Mouse (Mus musculus) MEL (cell line): ENCODE measurements around the gene Foxj1. TPM values are rescaled to one million over a fixed set of nuclear protein-coding genes. Genes with fewer than 3 reads are reported as not detected.

Experiments
- DNase-seq: peaks from one replicate; pipeline ENCODE4 v3.0.0; 2011; ENCODE audit warnings: low read depth, low spot score
- H3K27ac ChIP-seq: 2 replicates; pipeline ENCODE4 v1.5.1; 2012; ENCODE audit warnings: low read depth, mild to moderate bottlenecking, control low read depth, low read length, moderate library complexity; ENCODE audit not compliant: control insufficient read depth
- H3K27me3 ChIP-seq, 2 experiments: fragments of 150-350 bp in 1 of 2; sonication (generic) in 1 of 2; 2 replicates each; pipeline ENCODE4 v1.6.1; 2012; ENCODE audit warnings: low read length in 2 of 2, mild to moderate bottlenecking in 2 of 2, improper control_type of control experiment in 1 of 2, moderate library complexity in 1 of 2; ENCODE audit not compliant: insufficient read depth in 2 of 2, control insufficient read depth in 1 of 2
- H3K36me3 ChIP-seq, 2 experiments: 2 replicates each; pipeline ENCODE4 v1.6.1; 2012 to 2014; ENCODE audit warnings: low read length in 2 of 2, improper control_type of control experiment in 1 of 2, inconsistent platforms in 1 of 2, mild to moderate bottlenecking in 1 of 2; ENCODE audit not compliant: insufficient read depth in 2 of 2, control insufficient read depth in 1 of 2
- H3K4me1 ChIP-seq, 2 experiments: fragments of 150-350 bp in 1 of 2; sonication (generic) in 1 of 2; 2 replicates each; pipeline ENCODE4 v1.6.1; 2012; ENCODE audit warnings: low read length in 2 of 2, improper control_type of control experiment in 1 of 2, mild to moderate bottlenecking in 1 of 2; ENCODE audit not compliant: insufficient read depth in 2 of 2, control insufficient read depth in 1 of 2
- H3K4me3 ChIP-seq, 2 experiments: fragments of 150-350 bp in 1 of 2; sonication (generic) in 1 of 2; 2 replicates each; pipeline ENCODE4 v1.5.1; 2012; ENCODE audit warnings: low read depth in 2 of 2, low read length in 2 of 2, mild to moderate bottlenecking in 2 of 2, moderate library complexity in 2 of 2, control low read depth in 1 of 2, improper control_type of control experiment in 1 of 2; ENCODE audit not compliant: control insufficient read depth in 1 of 2, insufficient read depth in 1 of 2
- H3K79me2 ChIP-seq: 2 replicates; pipeline ENCODE4 v1.6.1; 2012; ENCODE audit warnings: mild to moderate bottlenecking, low read length, moderate library complexity; ENCODE audit not compliant: control insufficient read depth, poor library complexity, insufficient read depth
- H3K9ac ChIP-seq: 2 replicates; pipeline ENCODE4 v1.6.1; 2012; ENCODE audit warnings: low read depth, mild to moderate bottlenecking, control low read depth, low read length, moderate library complexity; ENCODE audit not compliant: control insufficient read depth, poor library complexity, severe bottlenecking
- H3K9me3 ChIP-seq: fragments of 150-350 bp; sonication (generic); replicated peaks from 2 replicates; pipeline ENCODE4 v1.6.1; 2012; ENCODE audit warnings: mild to moderate bottlenecking, low read length, improper control_type of control experiment, moderate library complexity; ENCODE audit not compliant: insufficient read depth
- BHLHE40 ChIP-seq: IDR thresholded peaks from 2 replicates; pipeline ENCODE4 v1.6.1; 2012; ENCODE audit warnings: low read depth, mild to moderate bottlenecking, inconsistent platforms, low read length, improper control_type of control experiment, borderline replicate concordance
- CHD1 ChIP-seq: IDR thresholded peaks from 2 replicates; pipeline ENCODE4 v1.6.1; 2012; ENCODE audit warnings: low read depth, mild to moderate bottlenecking, inconsistent platforms, low read length, improper control_type of control experiment
- CTCF ChIP-seq, 3 experiments: IDR thresholded peaks in 2 of 3; conservative IDR thresholded peaks in 1 of 3; 2 replicates each; pipeline ENCODE4 v1.5.1; 2011 to 2012; ENCODE audit warnings: low read length in 3 of 3, low read depth in 2 of 3, mild to moderate bottlenecking in 2 of 3, improper control_type of control experiment in 1 of 3, inconsistent platforms in 1 of 3, mixed read lengths in 1 of 3, moderate library complexity in 1 of 3; ENCODE audit not compliant: control insufficient read depth in 1 of 3, insufficient read depth in 1 of 3, poor library complexity in 1 of 3, severe bottlenecking in 1 of 3
- E2F4 ChIP-seq: IDR thresholded peaks from 2 replicates; pipeline ENCODE4 v1.6.1; 2011; ENCODE audit warnings: low read depth, low read length, improper control_type of control experiment, borderline replicate concordance
- ELF1 ChIP-seq: IDR thresholded peaks from 2 replicates; pipeline ENCODE4 v1.6.1; 2014; ENCODE audit warnings: low read depth, mild to moderate bottlenecking, inconsistent platforms, low read length, improper control_type of control experiment, moderate library complexity
- EP300 ChIP-seq, 2 experiments: IDR thresholded peaks; 2 replicates each; pipeline ENCODE4 v1.6.1; 2011; ENCODE audit warnings: improper control_type of control experiment in 2 of 2, low read length in 2 of 2, low read depth in 1 of 2, mild to moderate bottlenecking in 1 of 2
- ETS1 ChIP-seq: IDR thresholded peaks from 2 replicates; pipeline ENCODE4 v1.6.1; 2012; ENCODE audit warnings: low read depth, mild to moderate bottlenecking, inconsistent platforms, low read length, improper control_type of control experiment, moderate library complexity
- GABPA ChIP-seq: IDR thresholded peaks from 2 replicates; pipeline ENCODE4 v1.6.1; 2012; ENCODE audit warnings: low read depth, mild to moderate bottlenecking, inconsistent platforms, low read length, improper control_type of control experiment, moderate library complexity
- GATA1 ChIP-seq: IDR thresholded peaks from 2 replicates; pipeline ENCODE4 v1.6.1; 2011; ENCODE audit warnings: low read depth, low read length, improper control_type of control experiment
- JUND ChIP-seq: IDR thresholded peaks from 2 replicates; pipeline ENCODE4 v1.6.1; 2011; ENCODE audit warnings: low read depth, mild to moderate bottlenecking, improper control_type of control experiment, low read length
- MAX ChIP-seq: IDR thresholded peaks from 2 replicates; pipeline ENCODE4 v1.6.1; 2011; ENCODE audit warnings: low read length, improper control_type of control experiment
- MAZ ChIP-seq: IDR thresholded peaks from 2 replicates; pipeline ENCODE4 v1.6.1; 2012; ENCODE audit warnings: low read depth, mild to moderate bottlenecking, inconsistent platforms, low read length, improper control_type of control experiment
- NELFE ChIP-seq: IDR thresholded peaks from 2 replicates; pipeline ENCODE4 v1.6.1; 2011; ENCODE audit warnings: low read depth, low read length, improper control_type of control experiment
- NRF1 ChIP-seq: IDR thresholded peaks from 2 replicates; pipeline ENCODE4 v1.6.1; 2014; ENCODE audit warnings: low read depth, mild to moderate bottlenecking, inconsistent platforms, low read length, improper control_type of control experiment, moderate library complexity; ENCODE audit not compliant: poor library complexity, insufficient read depth, severe bottlenecking
- POLR2AphosphoS2 ChIP-seq: IDR thresholded peaks from 2 replicates; pipeline ENCODE4 v1.6.1; 2011; ENCODE audit warnings: low read length, improper control_type of control experiment
- POLR2AphosphoS5 ChIP-seq: IDR thresholded peaks from 2 replicates; pipeline ENCODE4 v1.6.1; 2012; ENCODE audit warnings: low read depth, borderline replicate concordance, mild to moderate bottlenecking, inconsistent platforms, low read length, moderate library complexity, mixed read lengths
- RCOR1 ChIP-seq: IDR thresholded peaks from 2 replicates; pipeline ENCODE4 v1.6.1; 2012; ENCODE audit warnings: low read depth, mild to moderate bottlenecking, inconsistent platforms, low read length, improper control_type of control experiment
- SIN3A ChIP-seq: IDR thresholded peaks from 2 replicates; pipeline ENCODE4 v1.6.1; 2012; ENCODE audit warnings: low read length, improper control_type of control experiment, inconsistent platforms
- SMC3 ChIP-seq: IDR thresholded peaks from 2 replicates; pipeline ENCODE4 v1.6.1; 2011; ENCODE audit warnings: low read depth, low read length, improper control_type of control experiment
- TAL1 ChIP-seq: IDR thresholded peaks from 2 replicates; pipeline ENCODE4 v1.6.1; 2012; ENCODE audit warnings: mild to moderate bottlenecking, inconsistent platforms, low read length, moderate library complexity, mixed read lengths
- TBP ChIP-seq: IDR thresholded peaks from 2 replicates; pipeline ENCODE4 v1.8.0; 2011; ENCODE audit warnings: low read depth, low read length, improper control_type of control experiment
- UBTF ChIP-seq: IDR thresholded peaks from 2 replicates; pipeline ENCODE4 v1.6.1; 2012; ENCODE audit warnings: low read depth, mild to moderate bottlenecking, inconsistent platforms, low read length, improper control_type of control experiment, moderate library complexity, borderline replicate concordance; ENCODE audit not compliant: insufficient read depth
- USF1 ChIP-seq: IDR thresholded peaks from 2 replicates; pipeline ENCODE4 v1.6.1; 2014; ENCODE audit warnings: low read depth, mild to moderate bottlenecking, inconsistent platforms, low read length, improper control_type of control experiment, moderate library complexity
- USF2 ChIP-seq, 2 experiments: IDR thresholded peaks; 2 replicates each; pipeline ENCODE4 v1.6.1; 2011 to 2012; ENCODE audit warnings: improper control_type of control experiment in 2 of 2, low read length in 2 of 2, borderline replicate concordance in 1 of 2, inconsistent platforms in 1 of 2, low read depth in 1 of 2, mild to moderate bottlenecking in 1 of 2; ENCODE audit not compliant: insufficient read depth in 1 of 2
- ZC3H11A ChIP-seq: IDR thresholded peaks from 2 replicates; pipeline ENCODE4 v1.6.1; 2012; ENCODE audit warnings: low read depth, mild to moderate bottlenecking, inconsistent platforms, low read length, improper control_type of control experiment
- ZNF384 ChIP-seq: IDR thresholded peaks from 2 replicates; pipeline ENCODE4 v1.6.1; 2012; ENCODE audit warnings: low read depth, mild to moderate bottlenecking, inconsistent platforms, low read length, improper control_type of control experiment
- polyA plus RNA-seq, 2 experiments: library from polyadenylated mRNA; stranded (reverse) in 1 of 2; unstranded in 1 of 2; fragments of >175 nt in 1 of 2; fragments of >200 nt in 1 of 2; gene quantifications; 2 replicates each; pipeline versions ENCODE4 v1.2.1 to v1.2.4; 2012; ENCODE audit warnings: low replicate concordance in 2 of 2, low read depth in 1 of 2; ENCODE audit not compliant: insufficient read length in 2 of 2, insufficient read depth in 1 of 2, missing spikeins in 1 of 2
- total RNA-seq: library from RNA; depleted of rRNA; stranded (reverse); fragments of 300-350 nt; gene quantifications from 2 replicates; pipeline ENCODE4 v1.2.3, GENCODE M21; 2012

Foxj1 gene
- total and polyA plus RNA-seq, 3 experiments: 0.07 to 0.08 TPM; not detected in 1

DNA sequence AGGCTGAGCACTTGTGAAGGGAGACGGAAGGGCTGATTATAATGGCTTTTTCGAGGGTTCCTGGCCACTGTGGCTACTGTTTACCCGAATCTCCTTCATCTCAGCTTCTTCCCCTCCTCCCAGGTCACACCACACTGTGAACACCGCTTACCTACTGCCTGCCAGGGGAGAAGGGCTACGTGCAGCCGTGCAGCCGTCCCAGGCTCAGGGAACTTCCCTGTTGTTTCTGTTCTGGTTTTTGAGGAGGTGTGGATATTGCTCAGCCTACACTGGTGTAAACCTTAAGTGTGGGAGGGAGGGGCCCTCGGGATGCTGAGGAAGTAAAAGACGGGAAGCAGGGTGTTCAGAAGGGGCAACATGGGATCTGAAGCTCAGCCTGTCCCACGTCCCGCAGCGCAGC lies 1.8 kb upstream of the Foxj1 start:
- no peak for TF ChIP-seq ZNF384
- no peak for TF ChIP-seq GABPA
- TF ChIP-seq ZC3H11A: no peak
- no peak for TF ChIP-seq MAZ
- TF ChIP-seq SMC3: no peak
- TF ChIP-seq NELFE: no peak
- no peak for TF ChIP-seq RCOR1
- TF ChIP-seq TBP: no peak
- no peak for TF ChIP-seq USF2 (IDR thresholded peaks at IDR 0.05; ENCODE audit: borderline replicate concordance in 1 of 2, insufficient read depth in 1 of 2, low read depth in 1 of 2, low read length in 2 of 2)
- TF ChIP-seq POLR2AphosphoS2: no peak
- no peak for TF ChIP-seq CTCF (IDR thresholded peaks at IDR 0.05 in 2 of 3, conservative IDR thresholded peaks at IDR 0.05 in 1 of 3; ENCODE audit: control insufficient read depth in 1 of 3, insufficient read depth in 1 of 3, low read depth in 2 of 3, low read length in 3 of 3, poor library complexity in 1 of 3, severe bottlenecking in 1 of 3)
- TF ChIP-seq E2F4: no peak
- no peak for TF ChIP-seq JUND
- no peak for TF ChIP-seq NRF1
- TF ChIP-seq UBTF: no peak
- TF ChIP-seq SIN3A: no peak
- no peak for TF ChIP-seq EP300 (IDR thresholded peaks at IDR 0.05; ENCODE audit: low read depth in 1 of 2, low read length in 2 of 2)
- Histone ChIP-seq H3K4me3 (no peak overlapping the region), H3K27me3 (no peaks in the 10 kb centered on the region; a peak in 1 of 4 replicates)

DNA sequence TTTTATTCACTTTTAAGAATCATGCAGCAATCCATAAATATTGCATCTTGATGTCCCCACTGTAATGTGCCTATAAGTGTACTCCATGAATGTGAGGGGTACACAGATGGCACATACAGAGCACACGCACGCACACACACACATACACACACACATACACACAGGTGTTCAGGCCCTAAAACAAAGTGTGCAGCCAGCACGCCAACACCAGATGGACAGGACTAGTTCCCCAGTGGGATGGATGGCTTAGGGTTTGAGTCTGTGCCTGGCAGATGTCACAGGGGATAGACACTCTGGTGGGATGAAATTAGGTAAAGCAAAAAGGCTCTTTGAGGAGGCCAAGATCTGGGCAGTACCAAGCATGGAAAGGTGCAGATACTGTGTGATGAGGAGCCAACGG lies 1.2 kb upstream of the Foxj1 start:
- H3K27me3 ChIP-seq: no peaks in the 10 kb centered on the region; a peak in 1 of 4 replicates
- no peak for TF ChIP-seq RCOR1
- no peak for TF ChIP-seq ELF1
- TF ChIP-seq MAX: no peak
- no peak for TF ChIP-seq BHLHE40
- no peak for TF ChIP-seq NELFE
- no peak for TF ChIP-seq SMC3
- TF ChIP-seq NRF1: no peak
- no peak for TF ChIP-seq TBP
- TF ChIP-seq GATA1: no peak
- no peak for TF ChIP-seq ETS1
- no peak for TF ChIP-seq MAZ
- no peak for TF ChIP-seq GABPA
- no peak for TF ChIP-seq TAL1
- TF ChIP-seq POLR2AphosphoS5: no peak
- no peak for TF ChIP-seq CHD1
- TF ChIP-seq USF1: no peak
- TF ChIP-seq ZC3H11A: no peak

More for the DNA sequence above, 1.8 kb upstream of the Foxj1 start:
- H3K79me2 ChIP-seq: no peaks in the 10 kb centered on the region
- DNase-seq: no peak
- no peak overlapping the region for H3K9ac ChIP-seq
- no peaks in the 10 kb centered on the region for H3K9me3 ChIP-seq
- H3K4me1 ChIP-seq: no peaks in the 10 kb centered on the region
- no peak overlapping the region for H3K27ac ChIP-seq
- H3K36me3 ChIP-seq: no peaks in the 10 kb centered on the region

More for the DNA sequence above, 1.2 kb upstream of the Foxj1 start:
- Histone ChIP-seq H3K4me1 (no peaks in the 10 kb centered on the region), H3K36me3 (no peaks in the 10 kb centered on the region), H3K4me3 (no peak overlapping the region), H3K9me3 (no peaks in the 10 kb centered on the region), H3K79me2 (no peaks in the 10 kb centered on the region), H3K9ac (no peak overlapping the region), H3K27ac (no peak overlapping the region)
- no peak for DNase-seq
